Mouse (Mus musculus): ENCODE results near the gene Cnot10.

The Cnot10 gene

GRCm38 (mm10) chr9:114543882-114544753, 95.9 kb downstream of the Cnot10 start:
- DNase-seq, result no peak

GRCm38 (mm10) chr9:114541279-114541741, 98.7 kb downstream of the Cnot10 start:
- no peak for DNase-seq

GRCm38 (mm10) chr9:114538996-114539563, 100.9 kb downstream of the Cnot10 start:
- no peak for DNase-seq

GRCm38 (mm10) chr9:114536628-114537027, 103.4 kb downstream of the Cnot10 start:
- no peak for DNase-seq

Data from B cell, adult 2 months (primary cell).